Mouse (Mus musculus) adrenal gland, adult 8-10 months (tissue): Measurements from ENCODE around the gene Nav2. TPM values are rescaled to one million over a fixed set of nuclear protein-coding genes. Genes with fewer than 3 reads are reported as not detected.

Source experiments
- DNase-seq: peaks from one replicate; pipeline ENCODE4 v3.0.0; 2022
- total RNA-seq, 4 experiments: library from RNA; stranded (reverse); gene quantifications; 2 replicates each; pipeline ENCODE4 v1.2.4; 2022

Gene Nav2
- total RNA-seq, 4 experiments from 2014 or later = 5.1 to 13.7 (median 9.1) TPM

DNA sequence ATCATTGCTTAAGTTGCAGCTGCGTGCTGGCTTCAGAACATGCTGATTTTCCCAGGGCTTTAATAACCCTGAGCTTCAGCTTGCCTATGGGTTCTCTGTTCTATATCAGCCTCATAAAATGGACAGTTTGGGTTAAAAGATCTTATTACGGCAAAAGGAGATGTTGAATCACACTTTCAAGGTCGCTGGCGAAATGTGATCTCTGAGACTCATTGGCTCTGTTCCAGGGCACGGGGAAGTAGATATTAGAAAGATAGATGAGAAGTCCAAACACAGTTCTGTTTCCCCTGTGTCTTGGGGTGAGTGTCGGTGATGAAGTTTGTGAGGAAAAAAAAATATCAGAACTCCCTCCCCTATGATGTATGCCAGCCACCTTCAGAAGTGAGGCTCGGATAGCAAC, 98.4 kb downstream of the Nav2 start:
- peak; percentile 52 for DNase-seq

DNA sequence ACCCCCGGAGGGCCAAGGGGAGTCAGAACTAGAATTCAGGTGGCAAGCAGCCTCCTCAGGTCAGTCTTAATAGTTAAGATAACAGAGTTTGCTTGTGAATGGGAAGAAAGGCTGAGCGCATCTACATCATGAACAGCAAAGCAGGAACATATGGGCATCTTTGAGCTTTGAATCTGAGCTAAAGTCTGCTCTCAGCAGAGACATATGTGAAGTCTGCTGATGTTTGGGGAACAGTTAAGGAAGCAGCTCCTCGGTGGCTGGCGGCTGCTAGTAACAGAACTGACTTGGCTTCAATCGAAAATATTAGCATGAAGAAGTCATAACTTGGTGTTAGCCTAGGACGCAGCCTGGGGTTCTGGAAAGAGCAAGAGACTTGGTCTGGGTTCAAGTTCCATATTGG, 102.2 kb downstream of the Nav2 start:
- no peak for DNase-seq

DNA sequence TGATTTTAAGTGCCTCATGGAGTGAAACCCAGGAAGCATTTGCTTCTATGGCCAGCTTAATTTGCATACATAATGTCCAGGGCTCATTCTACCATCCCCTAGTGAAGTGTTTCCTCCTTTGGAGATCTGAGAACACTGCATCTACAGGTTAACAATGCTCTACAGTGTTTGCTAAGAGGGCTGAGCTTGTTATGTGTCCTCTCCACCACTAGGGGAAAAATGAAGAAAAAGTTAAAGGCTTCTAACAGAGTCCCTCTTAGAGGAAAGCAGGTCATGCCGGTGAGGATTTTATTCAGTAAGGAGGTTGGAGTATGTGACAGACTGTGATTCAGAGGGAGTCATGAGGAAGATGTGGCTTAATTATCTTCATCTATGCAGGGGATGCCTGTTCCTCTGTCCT, 103.5 kb downstream of the Nav2 start:
- no peak for DNase-seq

DNA sequence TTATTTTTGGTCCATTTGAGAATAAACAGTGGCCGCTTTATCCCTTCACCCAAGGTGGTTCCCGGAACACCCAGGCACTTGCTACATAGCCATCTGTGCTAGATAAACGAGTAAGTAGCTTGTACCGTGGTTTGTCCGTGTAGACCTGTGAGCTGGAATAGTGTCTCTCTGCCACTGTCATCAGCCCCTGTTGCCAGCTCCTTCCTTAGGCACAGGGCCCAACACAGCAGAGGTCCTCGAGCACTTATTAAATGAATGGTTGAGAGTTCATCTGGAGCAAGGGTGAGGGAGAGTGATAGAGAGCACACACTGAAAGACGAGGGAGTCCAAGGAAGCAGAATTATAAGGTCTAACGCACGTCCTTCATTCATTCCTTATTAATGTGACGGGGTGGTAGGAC, 106.0 kb downstream of the Nav2 start:
- DNase-seq = no peak

DNA sequence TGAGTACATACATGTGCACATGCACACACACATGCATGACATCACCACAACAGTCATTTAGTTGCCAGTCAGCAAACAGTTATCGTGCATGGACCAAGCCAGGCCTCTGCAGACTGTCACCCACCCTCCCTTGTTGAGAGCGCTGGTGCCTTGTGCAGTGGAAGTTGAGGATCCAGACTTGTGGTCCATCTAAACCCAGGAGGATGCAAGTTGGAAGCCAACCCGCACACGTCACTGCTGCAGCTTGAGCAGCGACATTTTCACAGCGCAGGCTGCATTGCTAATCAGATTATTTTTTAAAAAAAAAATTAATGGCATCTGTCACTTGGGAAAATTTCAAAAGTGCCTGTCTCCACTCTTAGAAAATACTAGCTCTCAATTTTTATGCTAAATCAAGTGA, 106.8 kb downstream of the Nav2 start:
- DNase-seq = no peak

DNA sequence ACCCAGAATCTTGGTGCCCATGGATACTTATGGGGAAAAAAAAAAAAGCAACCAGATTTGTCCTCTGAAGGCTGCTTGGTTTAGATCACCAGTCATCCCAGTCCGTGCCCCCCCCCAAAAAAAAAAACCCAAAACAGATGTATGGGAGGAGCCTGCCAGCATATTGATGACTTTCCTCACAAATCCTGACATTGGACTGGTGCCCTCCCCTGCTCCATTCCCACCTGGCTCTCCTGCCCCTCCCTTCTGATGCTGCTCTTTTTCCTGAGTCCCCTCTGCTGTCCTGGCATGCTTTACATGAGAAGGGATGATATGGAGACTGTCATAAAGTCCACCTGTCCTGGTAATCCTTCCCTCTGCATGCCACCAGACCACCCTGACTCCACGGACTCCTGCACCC, 107.6 kb downstream of the Nav2 start:
- no peak for DNase-seq

DNA sequence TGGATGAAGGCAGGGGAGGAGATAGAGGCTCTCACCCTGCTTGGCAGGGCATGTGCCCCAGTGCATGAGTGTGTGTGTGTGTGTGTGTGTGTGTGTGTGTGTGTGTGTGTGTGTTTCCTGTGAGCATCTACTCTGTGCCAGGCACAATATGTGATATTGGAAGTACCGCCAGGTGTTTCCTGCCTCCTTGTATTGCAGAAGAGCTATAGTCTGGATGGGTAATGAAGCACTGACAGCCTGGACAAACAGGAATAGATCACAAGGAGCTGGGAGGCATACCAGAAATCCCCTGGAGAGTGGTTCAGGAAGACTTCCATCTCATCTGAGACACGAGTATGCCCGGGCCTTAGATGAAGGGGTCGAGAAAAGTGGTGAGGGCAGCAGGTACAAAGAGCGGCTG, 109.3 kb downstream of the Nav2 start:
- DNase-seq = no peak

DNA sequence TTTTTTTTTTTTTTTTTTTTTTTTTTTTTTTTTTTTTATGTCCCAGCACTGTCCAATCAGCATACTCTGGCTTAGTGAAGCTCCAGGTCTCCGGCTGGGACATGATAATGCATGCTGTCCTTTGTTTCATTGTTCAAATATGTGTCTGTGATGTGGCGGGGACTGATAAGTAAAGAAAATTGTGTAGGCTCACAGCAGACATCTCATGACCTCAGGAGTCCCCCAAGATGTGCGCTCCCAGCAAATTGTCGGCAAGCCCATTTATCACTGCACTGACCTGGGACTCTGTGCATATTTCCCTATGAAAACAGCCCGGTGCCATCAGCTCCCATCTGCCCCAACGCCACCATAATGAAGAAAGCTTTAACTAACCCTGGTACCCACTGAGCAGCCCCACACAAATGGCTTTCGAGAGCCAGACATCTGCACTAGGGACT, 110.0 kb downstream of the Nav2 start:
- DNase-seq = no peak

DNA sequence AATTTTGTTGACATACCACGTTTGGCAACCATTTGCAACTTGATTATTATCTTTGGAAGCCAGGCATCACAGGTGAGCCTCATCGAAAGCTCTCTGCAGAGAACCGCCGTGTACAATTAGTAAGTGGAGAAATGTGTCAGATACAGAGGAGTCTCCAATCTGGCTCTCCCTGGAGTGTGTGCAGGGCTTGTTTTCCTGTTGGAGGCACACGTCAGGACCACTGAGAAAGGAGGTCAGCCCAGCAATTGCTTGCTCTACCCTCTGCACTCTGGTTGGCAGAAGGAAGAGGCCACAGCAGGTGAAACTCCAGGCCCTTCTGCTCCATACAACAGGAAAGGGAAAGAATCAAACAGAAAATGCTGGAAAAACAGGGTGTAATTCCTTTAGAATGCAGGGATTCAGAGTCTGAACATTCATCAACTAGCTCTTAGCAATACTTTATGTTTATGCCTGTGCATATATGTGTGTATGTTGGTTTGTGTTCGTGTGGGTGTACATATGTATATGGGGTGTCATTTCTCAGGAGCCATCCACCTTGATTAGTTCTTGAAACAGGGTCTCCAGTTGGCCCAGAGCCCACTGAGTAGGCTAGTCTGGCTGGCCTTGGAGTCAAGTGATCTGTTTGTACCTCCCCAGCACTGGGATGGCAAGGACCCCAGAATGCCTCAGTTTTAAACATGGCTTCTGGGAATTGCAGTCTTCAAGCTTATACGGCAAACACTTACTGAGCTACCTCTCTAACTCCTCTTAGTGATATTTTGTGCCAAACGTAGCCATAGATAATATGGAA, 116.7 kb downstream of the Nav2 start:
- DNase-seq = no peak

DNA sequence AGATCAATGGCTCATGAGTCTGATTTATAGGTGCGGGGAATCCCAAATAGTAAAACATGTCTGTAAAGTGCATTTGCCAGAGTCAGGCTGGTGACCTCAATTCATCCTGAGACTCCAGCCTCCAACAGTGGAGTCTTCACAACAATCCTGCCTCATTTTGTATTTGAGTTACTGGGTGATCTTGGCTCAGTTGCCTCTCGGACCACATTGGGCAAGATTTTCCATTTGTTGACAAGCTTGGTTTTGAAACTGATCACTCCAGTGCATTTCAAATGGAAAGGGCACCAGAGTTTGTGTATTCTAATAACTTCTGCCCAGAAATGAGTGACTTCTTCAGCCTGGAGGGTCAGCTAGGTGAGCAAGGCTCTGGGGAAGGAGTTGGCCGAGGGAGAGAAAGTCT, 117.5 kb downstream of the Nav2 start:
- DNase-seq = no peak

DNA sequence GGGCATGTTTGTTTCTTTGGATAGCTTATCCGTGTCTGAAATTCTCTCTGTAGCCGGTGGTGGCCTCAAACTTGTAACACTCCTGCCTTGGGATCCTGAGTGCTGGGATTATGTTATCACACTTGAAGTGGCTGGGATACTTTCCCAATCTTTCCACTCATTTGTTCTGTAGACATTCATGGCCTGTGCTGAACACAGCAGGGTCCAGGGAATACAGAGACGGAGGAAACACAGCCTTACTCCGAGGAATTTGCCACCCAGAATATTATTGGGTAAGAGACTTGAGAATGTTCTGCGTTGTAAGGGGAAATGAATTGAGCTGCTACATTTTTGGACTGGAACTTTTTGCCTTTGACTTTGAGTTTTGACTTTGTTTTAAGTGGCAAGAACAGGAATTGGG, 118.0 kb downstream of the Nav2 start:
- DNase-seq = no peak

DNA sequence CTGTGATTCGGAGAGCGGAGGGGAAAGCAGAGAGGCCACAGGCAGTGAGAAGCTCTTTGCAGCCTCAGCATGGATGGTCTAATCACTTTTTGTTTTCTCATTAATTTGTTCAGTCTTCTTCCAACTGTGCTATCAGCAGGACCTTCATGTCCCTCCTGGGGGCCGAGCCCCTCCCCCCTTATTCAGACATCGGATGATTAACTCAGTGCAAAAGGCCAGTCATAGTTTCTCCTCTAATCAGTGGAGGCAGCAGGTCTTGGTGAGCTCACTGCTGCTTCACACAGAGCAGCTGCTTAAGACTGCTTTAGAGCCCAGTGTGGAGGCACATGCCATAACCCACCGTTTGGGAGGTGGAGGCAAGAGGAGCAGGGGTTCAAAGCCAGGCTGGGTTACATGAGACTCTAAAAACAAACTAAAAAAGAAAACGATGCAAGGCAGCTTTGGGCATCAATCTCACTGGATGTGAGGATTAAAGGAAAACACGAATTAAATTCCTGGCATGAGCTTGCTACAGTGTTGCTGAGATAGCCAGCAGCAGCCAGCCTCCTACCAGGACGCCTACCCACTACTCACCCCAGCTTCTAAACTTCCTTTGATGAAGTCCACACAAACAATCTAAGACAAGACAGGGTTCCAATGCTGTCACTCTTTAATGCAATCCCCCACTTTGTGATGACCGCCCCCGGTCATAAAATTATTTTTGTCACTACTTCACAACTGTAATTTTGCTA, 120.9 kb downstream of the Nav2 start:
- no peak for DNase-seq

DNA sequence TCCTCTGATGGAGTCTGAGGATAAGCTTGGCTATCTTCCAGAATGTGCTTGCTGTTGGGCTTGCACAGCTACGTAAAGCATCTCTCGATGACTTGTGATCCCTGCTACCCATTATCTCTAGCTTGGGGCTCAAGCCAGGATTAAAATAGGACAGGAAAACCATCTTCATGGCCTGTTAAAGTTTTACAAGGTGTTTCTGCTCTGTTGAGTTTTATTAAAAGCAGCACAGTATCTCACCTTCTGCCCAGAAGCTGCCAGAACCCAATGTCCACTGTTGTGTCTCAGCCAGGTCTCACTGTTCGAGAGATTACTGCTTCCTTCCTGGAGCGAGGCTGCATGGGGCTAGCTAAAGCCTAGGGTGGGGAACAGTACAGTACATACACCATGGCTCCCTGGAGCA, 123.7 kb downstream of the Nav2 start:
- DNase-seq = no peak

DNA sequence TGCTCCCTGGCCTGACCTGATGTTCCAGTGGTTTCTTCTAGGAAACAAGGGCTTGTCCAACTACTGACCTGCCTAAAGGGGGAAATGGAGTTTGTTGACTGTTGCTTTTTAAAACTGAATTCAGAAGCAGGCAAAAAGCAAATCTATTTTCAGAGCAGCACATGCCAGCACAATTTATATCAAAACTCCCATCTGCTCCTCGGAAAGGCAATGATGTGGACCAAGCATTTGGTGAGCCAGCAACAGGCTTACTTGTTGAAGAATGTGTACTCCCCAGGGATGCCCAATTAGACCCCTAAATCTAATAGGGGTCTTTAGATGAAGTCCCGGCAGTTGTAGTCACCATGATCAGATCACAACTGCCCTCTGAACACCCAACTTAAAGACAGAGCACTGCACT, 125.7 kb downstream of the Nav2 start:
- no peak for DNase-seq

DNA sequence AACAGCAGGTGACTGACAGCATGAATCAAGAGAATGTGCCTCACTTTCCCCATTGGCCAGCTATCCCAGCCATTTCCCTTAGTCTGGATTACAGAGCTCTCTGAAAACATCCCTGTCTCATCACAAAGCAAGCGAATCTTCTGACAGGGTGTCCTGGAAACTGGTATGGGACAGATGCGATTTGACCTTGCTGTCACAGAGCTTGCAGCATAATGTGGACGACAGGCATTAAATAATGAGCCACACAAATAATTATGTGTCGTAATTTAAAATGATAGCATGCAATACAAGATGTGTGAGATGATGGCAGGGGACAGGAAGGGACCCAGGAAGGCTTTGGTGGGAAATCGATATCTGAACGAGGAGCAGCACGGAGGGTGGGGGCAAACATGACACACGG, 131.6 kb downstream of the Nav2 start:
- DNase-seq = no peak

DNA sequence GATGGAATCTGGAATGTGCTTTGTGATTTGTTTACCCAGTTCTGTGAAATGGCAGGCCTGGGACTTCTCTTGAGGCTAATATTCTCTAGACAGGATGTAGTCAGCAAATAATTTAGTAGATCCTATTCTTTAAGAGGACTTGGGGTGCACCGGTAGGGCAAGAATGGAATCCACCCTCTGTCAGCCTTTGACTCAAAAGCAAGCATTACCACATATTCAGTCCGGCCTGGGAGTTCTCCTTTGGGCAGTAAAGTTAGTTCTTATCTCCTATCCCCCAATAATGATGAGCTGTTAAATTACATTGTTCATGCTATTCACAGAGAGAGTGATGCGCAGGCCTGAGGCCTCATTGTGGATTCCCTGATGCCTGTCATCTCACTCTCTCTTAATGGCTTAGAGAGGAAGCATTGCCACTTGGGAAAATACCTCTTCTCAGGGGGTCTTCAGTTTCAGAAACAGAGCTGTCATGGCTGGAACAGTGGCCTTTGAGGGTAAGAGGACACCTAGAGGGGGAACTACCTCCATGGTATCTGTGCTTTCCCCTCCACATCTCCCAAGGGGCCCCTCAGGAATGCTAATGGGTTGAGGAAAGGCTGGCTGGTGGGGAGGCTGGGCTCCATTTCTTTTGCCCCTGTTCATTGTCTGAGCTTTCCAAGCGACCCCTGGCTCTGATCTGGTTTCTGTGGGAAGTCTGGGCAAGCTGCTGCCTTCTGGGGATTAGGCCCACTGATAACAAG, 133.0 kb downstream of the Nav2 start:
- DNase-seq = no peak

DNA sequence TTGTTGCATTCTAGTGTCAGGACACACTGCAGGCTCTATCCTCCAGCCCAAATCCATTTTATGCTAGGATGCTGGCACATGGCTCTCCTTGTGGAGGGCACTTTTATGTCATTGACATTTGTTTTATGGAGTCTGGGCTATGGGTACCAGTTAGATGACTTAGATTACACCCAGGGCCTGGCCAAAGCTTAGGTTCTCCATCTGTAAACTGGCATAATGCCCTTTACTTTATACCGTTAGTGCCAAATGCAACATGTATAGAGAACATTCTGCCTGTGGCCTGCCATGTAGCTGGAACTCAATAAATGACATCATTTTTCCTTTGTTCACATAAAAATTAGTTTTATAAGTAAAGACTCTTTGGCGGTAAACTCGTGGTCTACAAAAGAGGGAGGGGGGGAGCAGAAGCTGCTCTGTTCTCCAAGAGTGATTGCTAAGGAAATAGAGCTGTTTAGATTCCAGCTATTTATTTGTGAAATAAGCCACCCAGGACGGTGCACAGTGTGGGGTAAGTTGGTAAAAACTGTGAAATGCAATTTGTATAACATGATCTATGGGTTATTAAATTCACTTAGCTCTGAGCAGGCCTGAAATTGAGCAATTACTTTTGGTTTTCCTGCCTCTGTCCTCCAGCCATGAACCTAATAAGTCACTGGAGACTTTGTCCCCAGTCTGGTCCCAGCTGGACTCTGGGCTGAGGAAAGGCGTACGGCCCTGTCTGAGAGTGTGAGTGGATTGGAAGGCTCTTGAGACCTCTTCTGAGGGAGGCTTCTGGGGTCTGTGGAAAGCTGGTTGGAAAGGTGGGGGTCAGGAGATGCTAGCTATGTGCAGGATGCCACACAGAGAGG, 137.2 kb downstream of the Nav2 start:
- DNase-seq = no peak

DNA sequence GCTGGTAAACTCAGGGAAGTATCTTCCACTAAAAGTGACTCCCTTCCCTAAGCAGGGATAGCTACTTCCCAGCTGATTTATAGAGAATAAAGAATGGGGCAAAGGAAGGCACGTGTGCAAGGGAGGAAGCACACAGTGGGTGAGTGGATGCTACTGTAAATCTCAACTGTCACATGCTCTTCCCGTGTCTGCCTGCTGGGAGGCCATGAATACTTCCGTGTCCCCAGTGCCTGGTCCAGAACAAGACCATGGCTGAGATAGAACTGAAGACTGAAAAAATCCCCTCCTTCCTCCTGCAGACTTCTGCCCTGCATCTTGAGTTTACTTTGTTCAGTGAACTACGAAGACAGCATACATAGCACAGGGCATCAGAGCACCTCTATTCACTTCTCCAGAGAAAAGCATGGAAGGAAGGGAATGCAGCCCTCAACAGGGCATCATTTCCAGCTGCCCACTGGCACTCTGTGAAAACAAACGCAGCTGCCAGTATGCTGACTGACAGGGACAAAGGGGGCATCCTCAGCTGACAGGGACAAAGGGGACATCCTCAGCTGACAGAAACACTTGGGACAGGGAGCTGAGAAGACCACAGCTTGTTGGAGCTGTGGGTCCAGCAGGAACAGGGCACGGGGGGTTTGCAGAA, 138.0 kb downstream of the Nav2 start:
- DNase-seq = no peak

DNA sequence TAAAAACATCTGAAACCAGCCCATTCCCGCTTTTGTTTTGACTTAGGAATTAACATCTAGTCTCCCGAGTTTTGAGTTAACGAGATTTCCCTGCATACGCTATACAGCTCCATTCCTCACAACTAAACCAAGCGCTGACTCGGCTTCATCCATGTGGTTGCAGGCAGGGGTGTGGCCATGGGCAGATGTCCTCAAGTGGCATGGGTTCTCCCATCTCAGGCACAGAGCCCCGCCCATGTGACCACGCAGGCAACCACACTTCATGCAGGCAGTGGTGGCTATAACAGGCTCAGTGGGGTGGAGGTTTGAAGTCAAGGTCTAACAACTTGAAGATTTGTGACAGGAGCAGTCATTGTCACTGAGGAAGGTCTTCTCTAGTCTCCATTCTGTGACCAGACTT, 138.8 kb downstream of the Nav2 start:
- DNase-seq = no peak

DNA sequence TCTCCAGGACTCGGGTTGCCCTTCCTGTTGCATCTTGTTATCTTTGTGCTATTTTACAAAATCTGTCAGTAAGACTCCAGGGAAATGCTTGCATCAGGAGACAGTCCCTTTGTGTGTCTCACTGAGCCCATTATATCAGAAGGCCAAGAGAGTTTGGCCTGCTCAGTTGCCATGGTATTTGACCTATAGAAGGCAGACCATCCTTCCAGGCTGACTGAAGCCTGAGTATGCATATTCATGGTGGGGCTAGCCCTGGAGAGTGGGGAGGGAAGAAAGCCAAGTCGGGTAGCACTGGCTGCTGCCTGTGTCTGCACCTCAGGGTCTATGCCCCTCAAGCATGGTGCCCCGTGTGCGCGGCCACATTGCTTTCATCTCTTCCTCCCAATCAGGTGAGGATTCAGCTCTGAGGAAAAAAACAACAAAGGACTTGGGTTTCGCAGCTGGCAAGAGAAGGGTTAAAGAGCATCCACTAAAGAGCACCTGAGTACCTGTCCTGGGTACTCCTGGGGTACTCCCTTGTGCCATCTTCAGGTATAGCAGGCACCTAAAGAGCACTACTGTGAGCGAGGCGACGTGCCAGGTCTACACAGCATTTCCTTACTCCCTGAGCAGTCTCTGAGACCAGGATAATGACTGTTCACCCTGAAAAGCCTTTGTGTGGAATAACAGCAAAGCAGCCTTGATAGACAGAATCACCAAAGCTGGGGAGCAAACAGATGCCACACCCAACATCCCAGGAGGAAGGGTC, 144.5 kb downstream of the Nav2 start:
- DNase-seq = no peak

DNA sequence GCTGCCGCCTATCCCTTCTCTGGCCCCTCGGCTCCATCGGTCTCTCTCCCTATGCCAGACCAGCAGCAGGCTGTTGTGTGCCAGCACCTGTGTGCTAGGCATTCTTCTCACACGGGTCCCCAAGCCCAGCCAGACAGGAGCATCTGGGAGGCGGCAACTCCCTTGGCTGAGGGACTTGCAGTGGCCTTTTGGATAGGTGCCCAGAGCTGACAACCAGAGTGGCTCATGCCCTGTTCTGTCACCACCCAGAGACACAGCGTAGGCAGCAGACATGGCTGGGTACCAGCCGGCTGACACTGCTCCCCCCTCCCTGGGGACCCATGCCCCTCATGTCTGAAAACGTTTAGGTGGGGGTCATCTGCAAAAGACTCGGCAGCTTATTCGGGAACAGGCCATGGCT, 146.8 kb downstream of the Nav2 start:
- DNase-seq = no peak
